Mouse (Mus musculus) urinary bladder, adult 18-20 months (tissue): ENCODE data around the gene Gm609.

Experiments
- DNase-seq, 2 experiments: peaks; one replicate each; pipeline ENCODE4 v3.0.0; 2022; ENCODE audit warnings: low spot score in 2 of 2, mixed read lengths in 2 of 2

The Gm609 gene

GRCm38 (mm10) chr16:45392246-45392645, 100.5 kb downstream of the Gm609 start:
- no peak for DNase-seq

- no peak for DNase-seq
These were observed 101.1 kb downstream of the Gm609 start for GRCm38 (mm10) chr16:45391680-45392079.

- no peak for DNase-seq
These were observed 102.3 kb downstream of the Gm609 start for GRCm38 (mm10) chr16:45390286-45390956.

- DNase-seq, result no peak
These were observed 102.9 kb downstream of the Gm609 start for GRCm38 (mm10) chr16:45389833-45390232.

GRCm38 (mm10) chr16:45389041-45389440, 103.7 kb downstream of the Gm609 start:
- no peak for DNase-seq

GRCm38 (mm10) chr16:45381811-45382210, 111.0 kb downstream of the Gm609 start:
- no peak for DNase-seq

- DNase-seq, result no peak
These were observed 113.8 kb downstream of the Gm609 start for GRCm38 (mm10) chr16:45378959-45379358.

- DNase-seq, result no peak
These were observed 114.4 kb downstream of the Gm609 start for GRCm38 (mm10) chr16:45378147-45378943.

GRCm38 (mm10) chr16:45377332-45377731, 115.4 kb downstream of the Gm609 start:
- no peak for DNase-seq

GRCm38 (mm10) chr16:45376812-45377211, 116.0 kb downstream of the Gm609 start:
- DNase-seq, result no peak

GRCm38 (mm10) chr16:45376294-45376693, 116.5 kb downstream of the Gm609 start:
- no peak for DNase-seq

- DNase-seq, result no peak
These were observed 117.1 kb downstream of the Gm609 start for GRCm38 (mm10) chr16:45375506-45376225.

GRCm38 (mm10) chr16:45374074-45374473, 118.7 kb downstream of the Gm609 start:
- no peak for DNase-seq

- DNase-seq, result no peak
These were observed 121.7 kb downstream of the Gm609 start for GRCm38 (mm10) chr16:45371076-45371475.

- no peak for DNase-seq
These were observed 123.3 kb downstream of the Gm609 start for GRCm38 (mm10) chr16:45369285-45369965.

- DNase-seq, result no peak
These were observed 126.7 kb downstream of the Gm609 start for GRCm38 (mm10) chr16:45366111-45366510.

GRCm38 (mm10) chr16:45365353-45365752, 127.4 kb downstream of the Gm609 start:
- peak in 1 of 2 experiments; percentile 5 for DNase-seq

- DNase-seq, result no peak
These were observed 128.1 kb downstream of the Gm609 start for GRCm38 (mm10) chr16:45364627-45365026.

GRCm38 (mm10) chr16:45363480-45364045, 129.2 kb downstream of the Gm609 start:
- no peak for DNase-seq
